In genomic region chr17:80168425-80169182, GRCm38 (mm10) we compare ENCODE assay signal across 8 mouse cellular contexts. TPM values are rescaled to one million over a fixed set of nuclear protein-coding genes. Genes with fewer than 3 reads are reported as not detected.
DNase-seq lines count a peak whose midpoint lies in the region; ATAC-seq and TF ChIP-seq lines count a peak whose summit lies in the region.
"Had no signal": no experiment of that assay in that cellular context is flagged by ENCODE, and none has a peak within 500 bp of the region (broad histone marks: within the 10 kb centered on the region; RNA-seq: fewer than 3 reads in every experiment).

No protein-coding gene starts in this region.

- H3K9ac ChIP-seq in hindbrain, embryonic 13.5 days, result peak overlapping the region; percentile 5; the same call in 1 of the 2 replicates

- peak overlapping the region; percentile 47 for H3K4me2 ChIP-seq in hindbrain, embryonic 13.5 days

- TF ChIP-seq CTCF in thymus, adult 2 months (IDR thresholded peaks at IDR 0.05; ENCODE audit: borderline replicate concordance, control insufficient read depth, extremely low read depth, insufficient read depth, low read length, poor library complexity), result no peak

- intact Hi-C loops in left cerebral cortex, postnatal 14 days (cut with DNase I), result loop anchor here (5.0 kb wide), 1 partner anchor 106 kb away; the partner anchor contains the start of gene Hnrnpll

- WGBS in hindbrain, embryonic 13.5 days, result 21% methylated on average over 16 of the region's 16 CpGs
- WGBS in thymus, adult 2 months, result 77% methylated on average over 16 of the region's 16 CpGs

- DNase-seq in ZHBTc4 (ENCODE audit: low read depth, low spot score), result peak; percentile 38
- peak; percentile 85 for DNase-seq in cerebellum, adult 9-10 months
- peak; percentile 76 for DNase-seq in frontal cortex, adult 2 months (ENCODE audit: extremely low spot score in 1 of 2, low spot score in 1 of 2)
- DNase-seq in left cerebral cortex, postnatal 14 days (ENCODE audit: low spot score in 2 of 2), result peak; percentile 76 to 91
- peak; percentile 63 for DNase-seq in retina, embryonic 14.5 days (ENCODE audit: low spot score)
- no peak for DNase-seq in thymus, adult 2 months

- peak overlapping the region; percentile 4; the same call in 1 of the 2 replicates for H3K4me3 ChIP-seq in hindbrain, embryonic 13.5 days
- no peak overlapping the region for H3K4me3 ChIP-seq in thymus, adult 2 months (ENCODE audit: control insufficient read depth, insufficient read depth, low read length)
- H3K4me3 ChIP-seq: erythroblast, embryonic 14.5 days had no signal

- H3K27me3 ChIP-seq in hindbrain, embryonic 13.5 days, result no peaks in the 10 kb centered on the region
- no peaks in the 10 kb centered on the region for H3K27me3 ChIP-seq in thymus, adult 2 months (ENCODE audit: control insufficient read depth, insufficient read depth, low read length)

- no peak for TF ChIP-seq POLR2A in thymus, adult 2 months (IDR thresholded peaks at IDR 0.05; ENCODE audit: control insufficient read depth, extremely low read depth, insufficient read depth, low read length, poor library complexity)

- H3K9me3 ChIP-seq in hindbrain, embryonic 13.5 days, result no peaks in the 10 kb centered on the region

- no peaks in the 10 kb centered on the region for H3K36me3 ChIP-seq in hindbrain, embryonic 13.5 days
- H3K36me3 ChIP-seq in thymus, adult 2 months (ENCODE audit: control insufficient read depth, insufficient read depth, low read length), result no peaks in the 10 kb centered on the region

- peak; percentile 87 for ATAC-seq in hindbrain, embryonic 13.5 days (ENCODE audit: low FRiP score)

- H3K4me1 ChIP-seq in hindbrain, embryonic 13.5 days (replicated peaks), result peaks cover 20% of the 10 kb centered on the region
- peaks cover 12% of the 10 kb centered on the region for H3K4me1 ChIP-seq in thymus, adult 2 months (replicated peaks; ENCODE audit: control insufficient read depth, insufficient read depth, low read length)

- peak overlapping the region; percentile 80 for H3K27ac ChIP-seq in hindbrain, embryonic 13.5 days
- H3K27ac ChIP-seq in thymus, adult 2 months (ENCODE audit: control insufficient read depth, insufficient read depth, low read length), result no peak overlapping the region

RNA-seq across cellular contexts. Expression of gene Srsf7, which starts 38.5 kb away (rescaled TPM):
- polyA plus RNA-seq in frontal cortex, adult 2 months (2012; rRNA removed), result 154 and 185 TPM in 2 replicates
- polyA plus RNA-seq in hindbrain, embryonic 13.5 days (2015; fragmentation: Nextera tagmentation; extraction: Ambion mirVana), result 480 and 495 TPM in 2 replicates
- total RNA-seq in left cerebral cortex, postnatal 14 days (2021), result 100 to 1,000 TPM in 1 of 2 experiments, 10 to 100 TPM in 1; 99.9 to 110 TPM
- polyA plus RNA-seq in thymus, adult 2 months (2012; rRNA removed), result 131 and 148 TPM in 2 replicates

RNA-seq across cellular contexts. Expression of gene Ttc39d, which starts 38.7 kb away (rescaled TPM):
- 0.14 and 0.27 TPM in 2 replicates for polyA plus RNA-seq in frontal cortex, adult 2 months (2012; rRNA removed)
- polyA plus RNA-seq in hindbrain, embryonic 13.5 days (2015; fragmentation: Nextera tagmentation; extraction: Ambion mirVana), result 0.17 and 0.18 TPM in 2 replicates
- under 1 TPM; 0.29 to 0.32 TPM for total RNA-seq in left cerebral cortex, postnatal 14 days (2021)
- polyA plus RNA-seq in thymus, adult 2 months (2012; rRNA removed), result not detected in 2 replicates
- polyA plus RNA-seq: erythroblast, embryonic 14.5 days had no signal

RNA-seq across cellular contexts. Expression of gene Galm, which starts 41.3 kb away (rescaled TPM):
- 2.4 and 2.6 TPM in 2 replicates for polyA plus RNA-seq in frontal cortex, adult 2 months (2012; rRNA removed)
- 2.0 and 2.4 TPM in 2 replicates for polyA plus RNA-seq in hindbrain, embryonic 13.5 days (2015; fragmentation: Nextera tagmentation; extraction: Ambion mirVana)
- 1 to 10 TPM; 2.1 to 2.5 TPM for total RNA-seq in left cerebral cortex, postnatal 14 days (2021)
- 8.7 and 9.3 TPM in 2 replicates for polyA plus RNA-seq in thymus, adult 2 months (2012; rRNA removed)
- polyA plus RNA-seq: erythroblast, embryonic 14.5 days had no signal

RNA-seq across cellular contexts. Expression of gene Gemin6, which starts 55.6 kb away (rescaled TPM):
- polyA plus RNA-seq in frontal cortex, adult 2 months (2012; rRNA removed), result 6.7 and 8.4 TPM in 2 replicates
- 21.0 and 22.9 TPM in 2 replicates for polyA plus RNA-seq in hindbrain, embryonic 13.5 days (2015; fragmentation: Nextera tagmentation; extraction: Ambion mirVana)
- total RNA-seq in left cerebral cortex, postnatal 14 days (2021), result 1 to 10 TPM; 4.6 to 4.9 TPM
- polyA plus RNA-seq in thymus, adult 2 months (2012; rRNA removed), result 3.4 and 4.6 TPM in 2 replicates
- polyA plus RNA-seq: erythroblast, embryonic 14.5 days had no signal
